Comparison of ENCODE assay signal across 9 mouse cellular contexts in genomic region chr2:132514353-132514752, GRCm38 (mm10).
DNase-seq lines count a peak whose midpoint lies in the region; ATAC-seq lines count a peak whose summit lies in the region.
"Had no signal": no experiment of that assay in that cellular context is flagged by ENCODE, and none has a peak within 500 bp of the region (broad histone marks: within the 10 kb centered on the region; RNA-seq: fewer than 3 reads in every experiment).

No protein-coding gene starts in this region.

- no peak overlapping the region for H3K4me3 ChIP-seq in limb, embryonic 13.5 days
- H3K4me3 ChIP-seq in limb, embryonic 10.5 days: no peak overlapping the region
- H3K4me3 ChIP-seq: hindbrain, embryonic 15.5 days; megakaryocyte, embryonic 14.5 days had no signal

- peaks cover 5% of the 10 kb centered on the region for H3K27me3 ChIP-seq in limb, embryonic 13.5 days
- no peaks in the 10 kb centered on the region; the same call in 1 of the 2 replicates for H3K27me3 ChIP-seq in limb, embryonic 10.5 days (ENCODE audit: low read depth, poor library complexity, severe bottlenecking)
- H3K27me3 ChIP-seq: hindbrain, embryonic 15.5 days had no signal

- no peaks in the 10 kb centered on the region for H3K9me3 ChIP-seq in limb, embryonic 13.5 days
- H3K9me3 ChIP-seq in limb, embryonic 10.5 days (replicated peaks): no peaks in the 10 kb centered on the region
- H3K9me3 ChIP-seq: hindbrain, embryonic 15.5 days; megakaryocyte, embryonic 14.5 days had no signal

- no peak overlapping the region for H3K27ac ChIP-seq in limb, embryonic 13.5 days
- no peak overlapping the region for H3K27ac ChIP-seq in limb, embryonic 10.5 days
- H3K27ac ChIP-seq: hindbrain, embryonic 15.5 days had no signal

- WGBS in limb, embryonic 13.5 days: 55% methylated on average over 6 of the region's 6 CpGs
- 70% methylated on average over 6 of the region's 6 CpGs for WGBS in limb, embryonic 10.5 days

- H3K36me3 ChIP-seq in limb, embryonic 13.5 days: no peaks in the 10 kb centered on the region
- no peaks in the 10 kb centered on the region for H3K36me3 ChIP-seq in limb, embryonic 10.5 days
- H3K36me3 ChIP-seq: hindbrain, embryonic 15.5 days had no signal

- H3K4me2 ChIP-seq in limb, embryonic 13.5 days (replicated peaks): no peak overlapping the region
- H3K4me2 ChIP-seq: hindbrain, embryonic 15.5 days had no signal

- DNase-seq in limb, embryonic 10.5 days (ENCODE audit: low spot score): no peak
- DNase-seq in cerebellum, adult 11 months: peak; percentile 63
- peak; percentile 62 to 69 for DNase-seq in cerebellum, postnatal 36 days
- DNase-seq in right cerebral cortex, postnatal 14 days: peak; percentile 39
- no peak for DNase-seq in yolk sac, embryonic 10.5 days (ENCODE audit: low spot score)

- H3K4me1 ChIP-seq in limb, embryonic 13.5 days: no peaks in the 10 kb centered on the region
- H3K4me1 ChIP-seq in limb, embryonic 10.5 days: peaks cover 7% of the 10 kb centered on the region; the same call in 1 of the 2 replicates

- 0 out of 2 replicates have a peak overlapping the region, but pooled peaks have one; percentile 32 for H3K9ac ChIP-seq in limb, embryonic 13.5 days
- H3K9ac ChIP-seq: hindbrain, embryonic 15.5 days had no signal

- no peak for ATAC-seq in limb, embryonic 13.5 days (ENCODE audit: low FRiP score, low read depth)
- ATAC-seq in megakaryocyte-erythroid progenitor cell, adult 5-6 weeks (replicated peaks; ENCODE audit: low FRiP score, low TSS enrichment, poor library complexity, severe bottlenecking): no peak

Comparison
In these comparisons a context has a peak if more than half of its experiments do, and no peak if none do; other contexts are left out.
1. DNase-seq: peak in cerebellum, adult 11 months (single experiment), cerebellum, postnatal 36 days (2 of 2) and right cerebral cortex, postnatal 14 days (single experiment); none in limb, embryonic 10.5 days (single experiment) and yolk sac, embryonic 10.5 days (single experiment).